In the genomic region with DNA sequence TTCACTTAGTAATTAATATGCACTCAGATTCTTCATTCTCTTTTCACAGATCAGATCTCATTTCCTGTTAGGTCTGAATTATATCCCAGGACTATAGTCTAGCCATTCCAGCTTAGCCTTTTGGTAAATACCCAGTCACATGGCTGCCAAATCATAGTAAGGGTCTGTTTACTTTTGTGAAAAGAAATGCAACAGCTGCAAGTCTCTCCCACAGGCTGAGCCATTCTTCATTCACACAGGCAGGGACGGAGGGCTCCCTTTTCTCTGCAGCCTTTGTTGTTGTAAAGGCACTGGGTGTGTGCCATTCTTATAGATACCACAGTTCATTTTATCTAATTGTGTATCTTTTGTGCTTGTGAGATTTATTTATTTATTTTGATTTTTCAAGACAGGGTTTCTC, we compare ENCODE assay signal across 24 mouse cellular contexts. TPM values are rescaled to one million over a fixed set of nuclear protein-coding genes. Genes with fewer than 3 reads are reported as not detected.
A peak's percentile ranks its signal among the peaks of the same experiment; 100 is the strongest.
DNase-seq lines count a peak whose midpoint lies in the region; ATAC-seq and TF ChIP-seq lines count a peak whose summit lies in the region.
"Had no signal": no experiment of that assay in that cellular context is flagged by ENCODE, and none has a peak within 500 bp of the region (broad histone marks: within the 10 kb centered on the region; RNA-seq: fewer than 3 reads in every experiment).

No protein-coding gene starts in this region.

- H3K9me3 ChIP-seq in embryonic facial prominence, embryonic 11.5 days (replicated peaks; ENCODE audit: control insufficient read depth, low read length), result no peaks in the 10 kb centered on the region
- H3K9me3 ChIP-seq in embryonic facial prominence, embryonic 10.5 days, result no peaks in the 10 kb centered on the region
- 0 out of 2 replicates have a peak, but pooled peaks cover 2% of the 10 kb centered on the region for H3K9me3 ChIP-seq in intestine, embryonic 14.5 days (ENCODE audit: control insufficient read depth, low read length)
- no peaks in the 10 kb centered on the region for H3K9me3 ChIP-seq in intestine, postnatal 0 days (ENCODE audit: control insufficient read depth)
- H3K9me3 ChIP-seq in midbrain, embryonic 12.5 days, result no peaks in the 10 kb centered on the region
- H3K9me3 ChIP-seq in midbrain, embryonic 16.5 days (replicated peaks; ENCODE audit: control insufficient read depth, low read length, poor library complexity, severe bottlenecking), result no peaks in the 10 kb centered on the region
- no peaks in the 10 kb centered on the region for H3K9me3 ChIP-seq in intestine, embryonic 16.5 days (ENCODE audit: control insufficient read depth, low read length)
- H3K9me3 ChIP-seq: embryonic facial prominence, embryonic 13.5 days had no signal

- no peak for DNase-seq in embryonic facial prominence, embryonic 11.5 days (ENCODE audit: low spot score)
- DNase-seq in embryonic facial prominence, embryonic 10.5 days (ENCODE audit: low spot score), result no peak
- no peak for DNase-seq in intestine, embryonic 14.5 days (ENCODE audit: low spot score)
- DNase-seq: adrenal gland, adult 8-10 months; cerebellum, adult 9-10 months; gastrocnemius, postnatal 14 days; heart, adult 18-20 months; heart, postnatal 36 days; kidney, postnatal 14 days; right cerebral cortex, postnatal 4 days; thymus, postnatal 4 days had no signal

- no peak overlapping the region for H3K4me3 ChIP-seq in embryonic facial prominence, embryonic 11.5 days (ENCODE audit: low read depth, low read length)
- no peak overlapping the region for H3K4me3 ChIP-seq in embryonic facial prominence, embryonic 10.5 days
- no peak overlapping the region for H3K4me3 ChIP-seq in intestine, embryonic 14.5 days (ENCODE audit: low read depth, low read length)
- H3K4me3 ChIP-seq in intestine, postnatal 0 days (ENCODE audit: low read depth, low read length), result no peak overlapping the region
- no peak overlapping the region for H3K4me3 ChIP-seq in midbrain, embryonic 12.5 days
- H3K4me3 ChIP-seq in midbrain, embryonic 16.5 days (ENCODE audit: low read depth, low read length), result no peak overlapping the region
- H3K4me3 ChIP-seq in intestine, embryonic 16.5 days (ENCODE audit: low read length), result no peak overlapping the region
- H3K4me3 ChIP-seq: embryonic facial prominence, embryonic 13.5 days; layer of hippocampus, adult 2 months had no signal

- 50% methylated on average over 1 of the region's 1 CpGs for WGBS in embryonic facial prominence, embryonic 11.5 days
- 53% methylated on average over 1 of the region's 1 CpGs for WGBS in embryonic facial prominence, embryonic 10.5 days
- 21% methylated on average over 1 of the region's 1 CpGs for WGBS in intestine, embryonic 14.5 days
- WGBS in intestine, postnatal 0 days, result 48% methylated on average over 1 of the region's 1 CpGs
- 30% methylated on average over 1 of the region's 1 CpGs for WGBS in midbrain, embryonic 12.5 days
- 37% methylated on average over 1 of the region's 1 CpGs for WGBS in midbrain, embryonic 16.5 days
- WGBS in intestine, embryonic 16.5 days, result 22% methylated on average over 1 of the region's 1 CpGs

- ATAC-seq in embryonic facial prominence, embryonic 11.5 days (replicated peaks; ENCODE audit: insufficient number of reproducible peaks, low FRiP score, low TSS enrichment, low read depth), result 0 out of 2 replicates have a peak, but pooled peaks have one; percentile 29
- 0 out of 2 replicates have a peak, but pooled peaks have one; percentile 51 for ATAC-seq in intestine, embryonic 14.5 days (replicated peaks; ENCODE audit: low FRiP score, low TSS enrichment, low read depth)
- ATAC-seq in intestine, postnatal 0 days, result no peak
- ATAC-seq in midbrain, embryonic 12.5 days (ENCODE audit: low FRiP score, low read depth), result peak; percentile 63; the same call in 1 of the 2 replicates
- no peak for ATAC-seq in midbrain, embryonic 16.5 days
- ATAC-seq in intestine, embryonic 16.5 days, result peak; percentile 72
- no peak for ATAC-seq in monocyte, adult 5-6 weeks (replicated peaks; ENCODE audit: insufficient number of reproducible peaks, low FRiP score, low TSS enrichment, poor library complexity, severe bottlenecking)
- ATAC-seq: CD4-positive, CD25-positive, alpha-beta regulatory T cell, adult 4 months; inflammation-experienced regulatory T-cells, adult 6 months; Patski had no signal

- no peaks in the 10 kb centered on the region for H3K4me1 ChIP-seq in embryonic facial prominence, embryonic 11.5 days (ENCODE audit: control insufficient read depth, insufficient read depth, low read length)
- no peaks in the 10 kb centered on the region for H3K4me1 ChIP-seq in embryonic facial prominence, embryonic 10.5 days
- peaks cover 6% of the 10 kb centered on the region; the same call in 1 of the 2 replicates for H3K4me1 ChIP-seq in intestine, embryonic 14.5 days (replicated peaks; ENCODE audit: control insufficient read depth, insufficient read depth, low read length)
- H3K4me1 ChIP-seq in intestine, postnatal 0 days (replicated peaks; ENCODE audit: control insufficient read depth, insufficient read depth, low read length), result no peaks in the 10 kb centered on the region
- H3K4me1 ChIP-seq in midbrain, embryonic 12.5 days, result 0 out of 2 replicates have a peak, but pooled peaks cover 2% of the 10 kb centered on the region
- H3K4me1 ChIP-seq in midbrain, embryonic 16.5 days (ENCODE audit: control insufficient read depth, insufficient read depth, low read length), result no peaks in the 10 kb centered on the region
- no peaks in the 10 kb centered on the region; the same call in 1 of the 2 replicates for H3K4me1 ChIP-seq in intestine, embryonic 16.5 days (ENCODE audit: control insufficient read depth, insufficient read depth, low read length)
- H3K4me1 ChIP-seq: embryonic facial prominence, embryonic 13.5 days had no signal

- TF ChIP-seq CTCF in intestine, postnatal 0 days (IDR thresholded peaks at IDR 0.05; ENCODE audit: low read depth), result no peak

- no peaks in the 10 kb centered on the region for H3K27me3 ChIP-seq in embryonic facial prominence, embryonic 11.5 days (ENCODE audit: control insufficient read depth, insufficient read depth, low read length)
- H3K27me3 ChIP-seq in embryonic facial prominence, embryonic 10.5 days (replicated peaks; ENCODE audit: low read depth, poor library complexity, severe bottlenecking), result no peaks in the 10 kb centered on the region
- H3K27me3 ChIP-seq in intestine, embryonic 14.5 days (replicated peaks; ENCODE audit: control insufficient read depth, insufficient read depth, low read length), result no peaks in the 10 kb centered on the region
- H3K27me3 ChIP-seq in intestine, postnatal 0 days (replicated peaks; ENCODE audit: control insufficient read depth, insufficient read depth, low read length), result no peaks in the 10 kb centered on the region
- H3K27me3 ChIP-seq in midbrain, embryonic 12.5 days, result no peaks in the 10 kb centered on the region
- H3K27me3 ChIP-seq in midbrain, embryonic 16.5 days (ENCODE audit: control insufficient read depth, insufficient read depth, low read depth, low read length), result no peaks in the 10 kb centered on the region
- no peaks in the 10 kb centered on the region for H3K27me3 ChIP-seq in intestine, embryonic 16.5 days (replicated peaks; ENCODE audit: control insufficient read depth, insufficient read depth, low read length)
- H3K27me3 ChIP-seq: embryonic facial prominence, embryonic 13.5 days; Patski had no signal

- no peak overlapping the region for H3K4me2 ChIP-seq in embryonic facial prominence, embryonic 11.5 days (ENCODE audit: low read depth, low read length)
- H3K4me2 ChIP-seq in intestine, embryonic 14.5 days (ENCODE audit: low read length), result no peak overlapping the region
- H3K4me2 ChIP-seq in intestine, postnatal 0 days (replicated peaks; ENCODE audit: low read depth), result no peak overlapping the region
- no peak overlapping the region for H3K4me2 ChIP-seq in midbrain, embryonic 12.5 days (replicated peaks)
- no peak overlapping the region for H3K4me2 ChIP-seq in midbrain, embryonic 16.5 days (ENCODE audit: low read length)
- H3K4me2 ChIP-seq in intestine, embryonic 16.5 days (ENCODE audit: low read depth, low read length), result no peak overlapping the region
- H3K4me2 ChIP-seq: embryonic facial prominence, embryonic 13.5 days had no signal

- no peak overlapping the region for H3K27ac ChIP-seq in embryonic facial prominence, embryonic 11.5 days (replicated peaks; ENCODE audit: low read depth, low read length)
- no peak overlapping the region for H3K27ac ChIP-seq in embryonic facial prominence, embryonic 10.5 days (replicated peaks)
- H3K27ac ChIP-seq in intestine, embryonic 14.5 days (ENCODE audit: low read depth), result 0 out of 2 replicates have a peak overlapping the region, but pooled peaks have one; percentile 22
- H3K27ac ChIP-seq in intestine, postnatal 0 days (ENCODE audit: low read depth, low read length), result no peak overlapping the region
- no peak overlapping the region for H3K27ac ChIP-seq in midbrain, embryonic 12.5 days (replicated peaks)
- H3K27ac ChIP-seq in midbrain, embryonic 16.5 days (ENCODE audit: low read length), result no peak overlapping the region
- H3K27ac ChIP-seq in intestine, embryonic 16.5 days (ENCODE audit: low read length), result no peak overlapping the region
- H3K27ac ChIP-seq: embryonic facial prominence, embryonic 13.5 days; layer of hippocampus, adult 2 months; liver, embryonic 14.5 days had no signal

- no peak overlapping the region for H3K9ac ChIP-seq in embryonic facial prominence, embryonic 11.5 days (replicated peaks; ENCODE audit: low read length)
- no peak overlapping the region for H3K9ac ChIP-seq in intestine, embryonic 14.5 days (ENCODE audit: low read length)
- no peak overlapping the region for H3K9ac ChIP-seq in intestine, postnatal 0 days (ENCODE audit: low read depth, low read length)
- no peak overlapping the region for H3K9ac ChIP-seq in midbrain, embryonic 12.5 days (replicated peaks)
- no peak overlapping the region for H3K9ac ChIP-seq in midbrain, embryonic 16.5 days (ENCODE audit: low read depth, low read length)
- no peak overlapping the region for H3K9ac ChIP-seq in intestine, embryonic 16.5 days (ENCODE audit: low read depth, low read length)
- H3K9ac ChIP-seq: embryonic facial prominence, embryonic 13.5 days; liver, embryonic 14.5 days had no signal

- H3K36me3 ChIP-seq in embryonic facial prominence, embryonic 11.5 days (replicated peaks; ENCODE audit: control insufficient read depth, insufficient read depth, low read depth, low read length), result no peaks in the 10 kb centered on the region
- no peaks in the 10 kb centered on the region for H3K36me3 ChIP-seq in embryonic facial prominence, embryonic 10.5 days (replicated peaks)
- no peaks in the 10 kb centered on the region for H3K36me3 ChIP-seq in intestine, embryonic 14.5 days (ENCODE audit: control insufficient read depth, insufficient read depth, low read length)
- H3K36me3 ChIP-seq in intestine, postnatal 0 days (ENCODE audit: control insufficient read depth, insufficient read depth), result no peaks in the 10 kb centered on the region
- no peaks in the 10 kb centered on the region for H3K36me3 ChIP-seq in midbrain, embryonic 12.5 days
- no peaks in the 10 kb centered on the region for H3K36me3 ChIP-seq in midbrain, embryonic 16.5 days (ENCODE audit: control insufficient read depth, insufficient read depth, low read length)
- no peaks in the 10 kb centered on the region for H3K36me3 ChIP-seq in intestine, embryonic 16.5 days (ENCODE audit: control insufficient read depth, insufficient read depth, low read length)
- H3K36me3 ChIP-seq: embryonic facial prominence, embryonic 13.5 days had no signal

RNA-seq across cellular contexts. Expression of gene Ptgs2, which starts 9.6 kb away (rescaled TPM):
- polyA plus RNA-seq in embryonic facial prominence, embryonic 11.5 days (2014; fragmentation: Nextera tagmentation; extraction: Ambion mirVana), result 0.29 and 0.43 TPM in 2 replicates
- 0.16 and 0.25 TPM in 2 replicates for polyA plus RNA-seq in embryonic facial prominence, embryonic 10.5 days (2016; fragmentation: Nextera tagmentation; extraction: Ambion mirVana)
- 1.4 and 1.8 TPM in 2 replicates for polyA plus RNA-seq in intestine, embryonic 14.5 days (2014; fragmentation: Nextera tagmentation; extraction: Ambion mirVana)
- 1.6 and 2.0 TPM in 2 replicates for polyA plus RNA-seq in intestine, postnatal 0 days (2015; fragmentation: Nextera tagmentation; extraction: Ambion mirVana)
- polyA plus RNA-seq in midbrain, embryonic 12.5 days (2016; fragmentation: Nextera tagmentation; extraction: Ambion mirVana), result 0.06 TPM in 1 of 2 replicates, not detected in the other
- 0.09 and 0.11 TPM in 2 replicates for polyA plus RNA-seq in midbrain, embryonic 16.5 days (2015; fragmentation: Nextera tagmentation; extraction: Ambion mirVana)
- 1.2 and 1.4 TPM in 2 replicates for polyA plus RNA-seq in intestine, embryonic 16.5 days (2015; fragmentation: Nextera tagmentation; extraction: Ambion mirVana)
- total RNA-seq in monocyte, adult 5-6 weeks (2017), result 15.4 to 31.1 TPM (median 29.7 TPM) in 3 replicates
- total RNA-seq: megakaryocyte-erythroid progenitor cell, adult 5-6 weeks had no signal
- polyA plus RNA-seq: CD4-positive, CD25-positive, alpha-beta regulatory T cell, adult 4 months; inflammation-experienced regulatory T-cells, adult 6 months; neural tube, embryonic 11.5 days had no signal

Comparison
In these comparisons a context has a peak if more than half of its experiments do, and no peak if none do; other contexts are left out.
1. ATAC-seq: peak in embryonic facial prominence, embryonic 11.5 days (single experiment), intestine, embryonic 14.5 days (single experiment), midbrain, embryonic 12.5 days (single experiment) and intestine, embryonic 16.5 days (single experiment); none in intestine, postnatal 0 days (single experiment), midbrain, embryonic 16.5 days (single experiment) and monocyte, adult 5-6 weeks (single experiment).